Mouse (Mus musculus) heart, postnatal 36 days (tissue): ENCODE measurements around the gene Selenoo. TPM values are rescaled to one million over a fixed set of nuclear protein-coding genes. Genes with fewer than 3 reads are reported as not detected.

Experiments
- DNase-seq, 2 experiments: peaks; one replicate each; pipeline ENCODE4 v3.0.0; 2021 to 2022
- intact Hi-C: fragments of 180-260 bp; cut with DNase I; formaldehyde crosslinking; loops from one replicate; pipeline ENCODE4 v1.15.1; 2025
- total RNA-seq, 2 experiments: library from RNA; stranded (reverse); gene quantifications; 2 replicates each; pipeline ENCODE4 v1.2.3; 2021

Gene Selenoo
- total RNA-seq: 10 to 100 TPM; 15.4 to 17.1 TPM

GRCm38 (mm10) chr15:89088607-89089247 lies at the start of gene Selenoo:
Gene Selenoo, plus strand, starts transcription at chr15:89089084.
- intact Hi-C loops: loop anchor here (1.0 kb wide), 1 partner anchor 11 kb away; no protein-coding TSS in a partner anchor
- peak; percentile 89 to 93 for DNase-seq

DNA sequence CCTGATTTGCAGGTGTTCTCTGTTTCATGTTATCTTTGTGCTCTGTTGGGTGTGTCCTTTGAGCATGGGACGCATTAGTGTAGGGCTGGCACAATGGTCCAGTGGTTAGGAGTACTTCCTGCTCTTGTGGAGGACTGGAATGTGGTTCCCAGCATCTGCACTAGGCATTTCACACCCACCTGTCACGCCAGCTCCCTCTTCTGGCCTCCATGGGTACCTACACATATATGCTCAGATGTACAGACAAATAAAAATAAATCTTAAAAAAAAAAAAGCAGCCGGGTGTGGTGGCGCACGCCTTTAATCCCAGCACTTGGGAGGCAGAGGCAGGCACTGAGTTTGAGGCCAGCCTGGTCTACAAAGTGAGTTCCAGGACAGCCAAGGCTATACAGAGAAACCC lies 44.5 kb upstream of the Selenoo start:
- DNase-seq: no peak
- intact Hi-C loops: no loop called here

DNA sequence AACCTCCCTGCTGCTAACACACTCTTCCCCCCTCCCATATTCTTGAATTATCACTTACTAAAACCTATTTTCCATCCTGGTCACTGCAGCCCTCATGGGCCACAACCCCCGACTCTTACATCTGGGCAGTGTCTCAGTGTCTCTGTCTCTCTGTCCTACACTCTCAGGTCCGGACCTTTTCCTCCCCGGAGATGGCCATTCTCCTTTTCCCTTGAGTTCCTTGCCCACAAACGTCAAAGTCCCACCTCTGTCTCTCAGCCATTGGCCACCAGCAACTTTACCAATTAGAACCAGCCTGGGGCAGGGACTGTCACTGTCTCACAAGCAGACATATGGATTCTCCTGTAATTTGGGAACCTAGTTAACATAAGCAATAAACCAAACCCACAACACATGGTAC lies 42.5 kb upstream of the Selenoo start:
- DNase-seq: no peak
- intact Hi-C loops: no loop called here

- no peak for DNase-seq
- intact Hi-C loops: no loop called here
These were observed 34.2 kb upstream of the Selenoo start for GRCm38 (mm10) chr15:89054666-89055065.

GRCm38 (mm10) chr15:89058736-89059135 lies 30.1 kb upstream of the Selenoo start:
- no peak for DNase-seq
- intact Hi-C loops: no loop called here

DNA sequence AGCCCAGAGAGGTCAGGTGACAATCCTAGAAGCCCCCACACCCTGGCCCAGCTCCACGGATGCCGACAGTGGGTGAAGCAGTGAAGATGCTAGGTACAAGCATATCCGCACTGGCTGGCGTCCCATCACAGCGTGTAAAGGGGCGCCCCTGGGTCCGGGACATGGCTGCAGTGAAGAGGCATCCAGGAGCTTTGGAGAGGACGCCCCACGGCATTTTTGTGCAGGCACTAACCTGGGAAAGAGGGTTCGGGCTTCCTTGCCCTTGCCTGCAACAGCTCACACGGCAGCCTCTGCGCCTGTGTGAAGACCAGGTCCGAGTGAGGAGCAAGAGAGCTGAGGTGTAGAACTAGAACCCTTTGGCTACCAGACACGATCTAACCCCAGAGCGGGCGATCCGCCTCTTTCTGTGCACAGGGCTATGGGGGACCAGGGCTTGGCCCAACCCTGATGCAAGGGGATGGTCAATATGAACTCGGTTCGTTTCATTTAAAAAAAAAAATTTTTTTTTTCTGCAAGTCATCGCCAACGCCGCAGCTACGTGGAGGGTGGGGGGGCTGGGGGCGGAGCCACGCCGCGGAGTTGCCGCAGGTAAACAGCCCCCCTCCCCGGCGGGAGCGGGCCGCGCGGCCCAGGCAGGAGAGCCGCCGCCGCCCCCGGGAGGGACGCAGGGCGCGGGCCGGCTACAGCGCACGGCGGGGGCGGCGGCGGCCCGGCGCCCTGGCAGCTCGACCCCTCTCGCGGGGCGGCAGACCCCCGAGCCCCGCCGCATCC lies 29.5 kb upstream of the Selenoo start, which contains the start of gene Panx2:
Panx2 (plus strand) TSS at position 574 of the 771 bp plus-strand sequence.
- DNase-seq: no peak
- intact Hi-C loops: no loop called here

GRCm38 (mm10) chr15:89060032-89060681 lies 28.7 kb upstream of the Selenoo start:
- intact Hi-C loops: no loop called here
- DNase-seq: no peak

- no peak for DNase-seq
- intact Hi-C loops: no loop called here
These were observed 27.9 kb upstream of the Selenoo start for GRCm38 (mm10) chr15:89060811-89061460.

GRCm38 (mm10) chr15:89061761-89062517 lies 26.9 kb upstream of the Selenoo start:
- DNase-seq: no peak
- intact Hi-C loops: no loop called here

- DNase-seq: no peak
- intact Hi-C loops: no loop called here
These were observed 26.4 kb upstream of the Selenoo start for GRCm38 (mm10) chr15:89062518-89062910.

GRCm38 (mm10) chr15:89063001-89063400 lies 25.9 kb upstream of the Selenoo start:
- intact Hi-C loops: no loop called here
- no peak for DNase-seq

DNA sequence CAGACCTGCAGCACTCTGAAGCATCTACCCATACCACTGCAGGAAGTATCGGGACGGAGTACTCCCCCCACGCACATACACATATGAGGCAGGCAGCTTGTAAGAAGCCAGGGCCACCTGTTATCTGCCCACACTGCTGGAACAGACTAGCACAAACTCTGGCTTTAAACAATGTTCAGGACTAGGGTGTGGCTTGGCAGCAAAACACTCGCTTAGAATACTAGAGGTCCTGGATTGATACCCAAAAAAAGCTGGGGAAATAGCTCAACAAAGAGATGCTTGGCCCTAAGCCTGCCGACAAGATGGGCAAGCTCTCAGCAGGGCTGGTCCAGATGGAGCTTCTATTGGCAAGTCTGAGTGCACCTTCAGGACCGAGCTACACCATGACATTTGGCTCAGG lies 25.3 kb upstream of the Selenoo start:
- intact Hi-C loops: no loop called here
- no peak for DNase-seq

DNA sequence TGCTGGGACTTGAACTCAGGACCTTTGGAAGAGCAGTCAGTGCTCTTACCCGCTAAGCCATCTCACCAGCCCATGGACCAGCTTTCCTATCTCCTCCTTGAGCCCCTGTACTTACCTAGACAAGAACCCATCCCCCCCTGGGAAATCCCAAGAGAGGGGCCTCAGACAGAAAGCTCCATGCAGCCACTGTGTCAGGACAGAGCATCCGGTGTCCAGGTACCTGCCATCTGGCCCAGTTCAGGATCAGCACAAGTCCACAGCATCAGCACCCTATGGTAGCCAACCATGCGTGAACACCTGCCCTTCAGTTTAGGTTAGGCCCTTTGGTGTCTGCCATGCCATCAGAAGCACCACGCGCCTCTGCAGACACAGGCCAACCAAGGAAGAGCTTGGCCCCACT lies 24.0 kb upstream of the Selenoo start:
- DNase-seq: no peak
- intact Hi-C loops: no loop called here

- DNase-seq: no peak
- intact Hi-C loops: no loop called here
These were observed 21.3 kb upstream of the Selenoo start for GRCm38 (mm10) chr15:89067609-89068008.

DNA sequence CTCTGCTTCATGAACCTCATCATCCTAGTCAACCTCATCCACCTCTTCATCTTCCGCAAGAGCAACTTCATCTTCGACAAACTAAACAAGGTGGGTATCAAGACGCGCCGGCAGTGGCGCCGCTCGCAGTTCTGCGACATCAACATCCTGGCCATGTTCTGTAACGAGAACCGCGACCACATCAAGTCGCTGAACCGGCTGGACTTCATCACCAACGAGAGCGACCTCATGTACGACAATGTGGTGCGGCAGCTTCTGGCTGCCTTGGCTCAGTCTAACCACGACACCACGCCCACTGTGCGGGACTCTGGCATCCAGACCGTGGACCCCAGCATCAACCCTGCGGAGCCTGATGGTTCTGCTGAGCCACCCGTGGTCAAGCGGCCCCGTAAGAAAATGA lies 20.7 kb upstream of the Selenoo start:
- DNase-seq: no peak
- intact Hi-C loops: no loop called here

DNA sequence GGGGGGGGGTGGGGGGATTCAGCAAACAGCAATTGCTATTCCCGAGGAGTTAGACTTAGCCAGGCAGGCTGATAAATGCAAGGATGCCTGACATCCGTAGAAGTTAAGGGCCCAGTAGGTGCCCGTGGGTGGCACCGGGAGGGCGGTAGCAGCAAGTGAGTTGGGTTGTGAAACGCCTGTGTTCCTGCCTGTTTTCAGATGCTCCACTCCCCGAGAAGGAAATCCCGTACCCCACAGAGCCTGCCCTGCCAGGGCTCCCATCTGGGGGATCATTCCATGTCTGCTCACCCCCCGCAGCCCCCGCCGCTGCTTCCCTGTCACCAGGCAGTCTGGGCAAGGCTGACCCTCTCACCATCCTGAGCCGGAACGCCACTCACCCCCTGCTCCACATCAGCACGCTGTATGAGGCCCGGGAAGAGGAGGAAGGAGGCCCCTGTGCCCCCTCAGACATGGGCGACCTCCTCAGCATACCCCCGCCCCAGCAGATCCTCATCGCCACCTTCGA lies 19.5 kb upstream of the Selenoo start:
- intact Hi-C loops: no loop called here
- DNase-seq: no peak

DNA sequence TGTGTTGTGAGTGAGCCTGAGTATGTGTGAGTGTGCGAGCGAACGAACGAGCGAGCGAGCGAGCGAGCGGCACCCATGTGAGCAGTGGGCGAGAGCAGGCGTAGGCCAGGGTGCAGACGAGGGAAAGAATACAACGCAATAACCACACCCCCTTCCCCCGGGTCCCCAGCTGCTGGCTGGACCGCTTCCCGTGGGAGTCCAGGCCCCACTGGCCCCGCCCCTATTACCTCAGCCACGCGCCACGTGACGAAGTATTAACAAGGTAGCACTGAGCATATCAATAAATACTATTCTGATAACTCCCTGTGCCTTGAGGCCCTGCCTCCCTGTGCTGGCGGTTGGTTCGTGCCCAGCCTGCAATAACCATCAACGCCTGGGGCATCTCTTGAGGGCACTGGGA lies 18.3 kb upstream of the Selenoo start:
- intact Hi-C loops: loop anchor here (5.0 kb wide), 1 partner anchor 48 kb away; no protein-coding TSS in a partner anchor
- no peak for DNase-seq

GRCm38 (mm10) chr15:89073993-89074603 lies 14.8 kb upstream of the Selenoo start:
- intact Hi-C loops: loop anchor here (5.0 kb wide), 1 partner anchor 52 kb away; no protein-coding TSS in a partner anchor
- peak; percentile 34 to 39 for DNase-seq
